Mouse (Mus musculus): ENCODE data around the gene Lama5. TPM values are rescaled to one million over a fixed set of nuclear protein-coding genes. Genes with fewer than 3 reads are reported as not detected.

Lama5 gene
- polyA plus RNA-seq, 1 experiment from 2014 or later = 1.6 TPM

DNA sequence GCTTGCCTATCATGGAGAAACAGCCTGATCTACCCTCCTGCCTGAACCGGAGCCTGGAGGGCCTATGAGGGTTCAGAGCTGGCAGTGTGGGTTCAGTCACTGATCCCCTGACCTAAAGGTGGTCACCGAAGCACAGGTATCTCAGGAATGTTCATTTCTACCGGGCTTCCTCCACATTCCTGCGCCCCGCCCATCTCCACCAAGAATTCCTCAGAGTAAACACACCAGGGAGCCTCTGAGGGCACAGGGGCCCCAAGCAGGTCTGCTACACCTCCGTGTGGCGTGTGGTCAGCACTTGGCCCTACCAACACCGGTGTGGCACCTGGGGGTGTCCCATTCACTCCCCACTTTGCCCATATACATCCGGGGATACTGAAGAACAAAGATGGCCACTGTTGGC, 5.5 kb downstream of the Lama5 start:
- WGBS (ENCODE audit: insufficient replicate concordance) = 60% methylated on average over 9 of the region's 9 CpGs
- no peak for ATAC-seq (ENCODE audit: insufficient read depth)
- Histone ChIP-seq H3K4me1 (replicated peaks) (peaks cover 9% of the 10 kb centered on the region), H3K27ac (replicated peaks) (no peak overlapping the region), H3K4me2 (no peak overlapping the region), H3K9me3 (replicated peaks) (no peaks in the 10 kb centered on the region), H3K27me3 (peaks cover 26% of the 10 kb centered on the region), H3K36me3 (replicated peaks) (no peaks in the 10 kb centered on the region), H3K9ac (no peak overlapping the region), H3K4me3 (replicated peaks) (no peak overlapping the region)

DNA sequence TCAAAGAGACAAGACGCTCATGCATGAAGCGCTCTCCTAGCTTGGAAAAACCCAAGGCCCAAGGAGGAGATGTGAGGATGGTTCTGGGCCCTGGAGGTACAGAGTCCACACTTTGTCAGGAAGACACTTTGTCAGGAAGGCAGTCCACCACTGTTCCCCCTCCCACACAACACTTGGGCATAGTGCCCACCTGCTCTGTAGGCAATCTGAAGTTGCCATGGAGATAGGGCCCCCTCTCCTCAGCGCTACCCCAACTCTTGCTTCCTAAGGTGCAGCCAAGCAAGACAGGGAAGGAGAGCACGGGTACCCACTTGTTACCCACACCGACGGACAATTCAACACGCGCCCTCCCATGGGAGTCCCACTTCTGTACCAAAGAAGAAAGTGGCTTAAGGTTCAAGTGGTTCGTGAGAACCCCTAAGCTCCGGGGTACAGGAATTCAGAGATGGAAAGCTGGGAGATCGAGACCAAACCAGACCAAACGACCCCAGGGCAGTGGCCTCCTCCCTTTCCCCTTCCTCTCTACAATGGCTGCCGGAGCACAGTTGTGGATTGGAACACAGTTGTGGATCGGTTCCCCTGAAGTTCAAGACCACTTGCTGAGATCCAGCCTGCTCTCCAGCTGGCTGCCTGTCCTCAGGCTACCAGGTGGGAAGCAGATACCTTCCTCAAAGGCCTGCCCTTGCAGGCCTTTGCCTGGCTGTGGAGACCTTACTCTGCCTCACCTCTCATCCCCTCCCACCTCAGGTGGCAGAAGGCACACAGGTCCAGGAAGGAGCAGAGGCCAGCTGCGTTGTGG, 6.3 kb downstream of the Lama5 start:
- H3K27me3 ChIP-seq = peaks cover 18% of the 10 kb centered on the region
- no peak overlapping the region for H3K27ac ChIP-seq (replicated peaks)
- no peaks in the 10 kb centered on the region for H3K36me3 ChIP-seq (replicated peaks)
- ATAC-seq (ENCODE audit: insufficient read depth) = no peak
- 60% methylated on average over 15 of the region's 15 CpGs for WGBS (ENCODE audit: insufficient replicate concordance)
- no peaks in the 10 kb centered on the region for H3K9me3 ChIP-seq (replicated peaks)
- H3K4me2 ChIP-seq = no peak overlapping the region
- H3K9ac ChIP-seq = no peak overlapping the region
- H3K4me1 ChIP-seq (replicated peaks) = peaks cover 9% of the 10 kb centered on the region
- no peak overlapping the region for H3K4me3 ChIP-seq (replicated peaks)

DNA sequence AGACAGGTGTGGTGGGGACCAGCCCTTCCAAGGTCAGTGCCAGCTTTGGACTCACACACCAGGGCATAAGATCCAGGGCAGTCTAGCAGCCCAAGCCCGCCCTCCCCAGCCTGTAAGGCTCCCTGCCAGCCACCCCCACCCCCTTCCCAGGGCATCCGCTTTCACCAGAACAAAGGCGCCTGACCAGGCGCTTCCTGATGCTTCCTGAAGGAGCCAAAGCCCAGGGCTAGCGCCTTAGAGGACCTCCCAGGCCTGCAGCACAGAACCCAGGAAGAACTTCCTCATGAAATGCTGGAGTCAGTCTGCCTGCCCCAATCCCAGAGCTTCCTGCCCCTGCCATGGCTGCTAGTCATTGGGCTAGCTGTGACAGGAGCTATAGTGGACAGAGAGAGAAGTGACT, 7.0 kb downstream of the Lama5 start:
- Histone ChIP-seq H3K4me3 (replicated peaks) (no peak overlapping the region), H3K9ac (no peak overlapping the region), H3K9me3 (replicated peaks) (no peaks in the 10 kb centered on the region), H3K27me3 (peaks cover 12% of the 10 kb centered on the region), H3K27ac (replicated peaks) (no peak overlapping the region), H3K4me2 (no peak overlapping the region), H3K4me1 (replicated peaks) (peaks cover 12% of the 10 kb centered on the region), H3K36me3 (replicated peaks) (no peaks in the 10 kb centered on the region)
- no peak; the same call in 1 of the 2 replicates for ATAC-seq (ENCODE audit: insufficient read depth)
- 53% methylated on average over 5 of the region's 5 CpGs for whole genome bisulfite sequencing (ENCODE audit: insufficient replicate concordance)

DNA sequence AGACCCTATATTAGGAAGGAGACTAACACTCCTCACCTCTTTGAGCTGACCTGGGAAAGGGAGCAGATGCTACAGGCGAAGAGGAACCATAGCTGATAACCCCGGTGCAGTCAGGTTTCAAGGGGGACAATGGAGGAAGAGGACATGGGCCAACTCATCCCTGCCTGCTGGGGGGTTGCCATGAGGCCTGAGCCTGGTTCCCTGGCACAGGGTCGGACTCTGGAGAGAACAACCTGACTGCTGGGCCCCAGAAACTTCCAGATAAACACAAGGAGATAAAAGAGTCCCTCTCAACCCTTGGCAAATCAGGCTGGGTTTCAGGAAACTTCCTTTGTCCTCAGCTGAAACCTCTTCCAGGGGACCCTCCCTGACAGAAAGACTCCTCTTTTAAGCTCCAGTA, 7.4 kb downstream of the Lama5 start:
- Histone ChIP-seq H3K9me3 (replicated peaks) (no peaks in the 10 kb centered on the region), H3K4me1 (replicated peaks) (peaks cover 12% of the 10 kb centered on the region), H3K9ac (no peak overlapping the region), H3K4me2 (no peak overlapping the region), H3K27ac (replicated peaks) (no peak overlapping the region), H3K4me3 (replicated peaks) (no peak overlapping the region), H3K36me3 (replicated peaks) (no peaks in the 10 kb centered on the region), H3K27me3 (peaks cover 7% of the 10 kb centered on the region)
- WGBS (ENCODE audit: insufficient replicate concordance) = 25% methylated on average over 3 of the region's 3 CpGs
- no peak for ATAC-seq (ENCODE audit: insufficient read depth)

DNA sequence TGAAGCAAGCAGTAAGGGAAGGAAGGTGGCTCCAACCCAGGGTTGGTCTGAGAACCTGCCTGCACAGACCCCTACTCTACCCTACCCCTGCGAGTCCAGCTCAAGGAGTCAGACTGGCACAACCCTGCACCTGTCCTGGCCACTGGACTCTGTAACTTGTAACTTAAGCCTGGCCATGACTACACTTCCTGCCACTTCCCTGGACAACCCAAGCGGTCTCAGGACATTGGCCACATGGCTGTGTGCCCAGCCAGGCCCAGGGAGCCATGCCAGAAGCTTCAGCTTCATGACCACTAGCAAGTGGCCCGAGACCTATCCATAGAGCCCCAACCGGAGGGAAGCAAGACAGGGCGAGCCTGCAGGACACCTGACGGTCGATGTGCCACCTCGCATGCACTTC, 8.1 kb downstream of the Lama5 start:
- Histone ChIP-seq H3K4me2 (no peak overlapping the region), H3K9ac (no peak overlapping the region), H3K36me3 (replicated peaks) (no peaks in the 10 kb centered on the region), H3K4me1 (replicated peaks) (peaks cover 12% of the 10 kb centered on the region), H3K27ac (replicated peaks) (no peak overlapping the region), H3K27me3 (0 out of 2 replicates have a peak, but pooled peaks cover under 1% of the 10 kb centered on the region), H3K4me3 (replicated peaks) (no peak overlapping the region), H3K9me3 (replicated peaks) (no peaks in the 10 kb centered on the region)
- WGBS (ENCODE audit: insufficient replicate concordance) = 60% methylated on average over 8 of the region's 8 CpGs
- ATAC-seq (ENCODE audit: insufficient read depth) = no peak

DNA sequence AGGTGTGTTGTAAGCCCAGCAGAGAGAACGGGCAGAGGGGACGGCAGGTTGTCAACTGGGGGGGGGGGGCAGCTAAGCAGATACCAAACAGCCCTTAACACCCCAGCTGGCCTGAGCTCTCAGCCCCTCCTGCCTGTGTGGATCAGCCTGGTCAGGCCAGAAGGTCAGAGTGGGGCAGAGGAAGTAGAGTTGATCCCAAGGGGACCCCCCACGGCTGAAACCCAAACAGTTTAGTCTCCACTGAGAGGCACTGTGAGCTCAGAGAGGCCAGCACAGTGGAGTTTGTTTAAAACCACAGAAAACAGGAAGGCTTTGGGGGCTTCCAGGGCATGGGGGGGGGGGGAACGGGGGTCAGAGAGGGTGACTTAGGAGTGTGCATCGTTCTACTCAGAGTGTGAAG, 8.7 kb downstream of the Lama5 start:
- H3K4me3 ChIP-seq (replicated peaks) = no peak overlapping the region
- no peak for ATAC-seq (ENCODE audit: insufficient read depth)
- WGBS (ENCODE audit: insufficient replicate concordance) = 27% methylated on average over 5 of the region's 5 CpGs
- H3K27ac ChIP-seq (replicated peaks) = no peak overlapping the region
- no peaks in the 10 kb centered on the region for H3K36me3 ChIP-seq (replicated peaks)
- no peak overlapping the region for H3K4me2 ChIP-seq
- no peaks in the 10 kb centered on the region for H3K27me3 ChIP-seq
- peaks cover 12% of the 10 kb centered on the region; the same call in 1 of the 2 replicates for H3K4me1 ChIP-seq (replicated peaks)
- H3K9me3 ChIP-seq (replicated peaks) = no peaks in the 10 kb centered on the region
- no peak overlapping the region for H3K9ac ChIP-seq

DNA sequence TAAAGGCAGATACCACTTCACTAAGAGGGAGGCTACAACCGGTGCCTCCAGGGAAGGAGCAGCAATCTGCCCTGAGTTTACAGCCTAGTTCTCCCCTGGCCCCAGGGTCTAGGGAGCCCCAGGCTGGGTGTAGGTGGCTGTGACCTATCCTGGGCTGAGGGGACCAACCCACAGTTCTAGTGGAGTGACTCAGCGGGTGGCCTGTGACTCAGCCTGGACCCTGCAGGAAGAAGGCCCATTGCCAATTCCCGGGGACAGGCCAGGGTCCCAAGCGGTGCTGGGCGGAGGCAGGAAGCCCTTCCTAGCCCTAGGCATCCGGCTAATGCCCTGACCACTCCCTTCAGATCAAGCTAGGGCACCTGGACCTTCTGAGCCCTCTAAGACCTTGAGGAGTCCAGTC, 9.7 kb downstream of the Lama5 start:
- 52% methylated on average over 6 of the region's 6 CpGs for WGBS (ENCODE audit: insufficient replicate concordance)
- Histone ChIP-seq H3K27ac (replicated peaks) (no peak overlapping the region), H3K36me3 (replicated peaks) (no peaks in the 10 kb centered on the region), H3K9me3 (replicated peaks) (no peaks in the 10 kb centered on the region), H3K9ac (no peak overlapping the region), H3K4me1 (replicated peaks) (peaks cover 12% of the 10 kb centered on the region; the same call in 1 of the 2 replicates), H3K4me2 (no peak overlapping the region), H3K4me3 (replicated peaks) (no peak overlapping the region), H3K27me3 (no peaks in the 10 kb centered on the region)
- no peak; the same call in 1 of the 2 replicates for ATAC-seq (ENCODE audit: insufficient read depth)

DNA sequence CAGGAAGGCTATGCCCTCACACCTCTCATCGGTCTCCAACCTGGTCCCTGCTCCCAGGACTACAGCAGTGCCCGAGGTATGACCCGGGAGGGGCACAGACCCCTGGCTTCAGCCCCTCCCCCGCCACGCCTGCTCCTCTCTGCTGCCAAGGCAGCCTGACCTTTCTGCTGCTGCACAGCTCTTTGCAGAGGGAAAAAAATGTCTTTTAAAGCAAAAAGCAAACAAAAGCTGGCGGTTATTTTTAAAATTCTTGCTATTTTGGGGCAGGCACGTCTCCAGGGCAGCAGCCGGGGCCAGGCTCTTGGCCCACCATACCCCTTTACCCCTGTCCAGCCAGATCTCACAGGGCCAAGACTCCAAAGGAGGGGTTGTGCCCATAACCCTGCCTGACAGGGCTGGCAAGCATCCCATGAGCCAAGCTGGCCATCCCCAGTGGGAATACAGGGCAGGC, 10.6 kb downstream of the Lama5 start:
- WGBS (ENCODE audit: insufficient replicate concordance) = 45% methylated on average over 8 of the region's 8 CpGs
- ATAC-seq (ENCODE audit: insufficient read depth) = no peak
- Histone ChIP-seq H3K27me3 (no peaks in the 10 kb centered on the region), H3K36me3 (replicated peaks) (no peaks in the 10 kb centered on the region), H3K4me2 (no peak overlapping the region), H3K4me1 (replicated peaks) (peaks cover 12% of the 10 kb centered on the region; the same call in 1 of the 2 replicates), H3K4me3 (replicated peaks) (no peak overlapping the region), H3K9me3 (replicated peaks) (no peaks in the 10 kb centered on the region), H3K27ac (replicated peaks) (no peak overlapping the region), H3K9ac (no peak overlapping the region)

DNA sequence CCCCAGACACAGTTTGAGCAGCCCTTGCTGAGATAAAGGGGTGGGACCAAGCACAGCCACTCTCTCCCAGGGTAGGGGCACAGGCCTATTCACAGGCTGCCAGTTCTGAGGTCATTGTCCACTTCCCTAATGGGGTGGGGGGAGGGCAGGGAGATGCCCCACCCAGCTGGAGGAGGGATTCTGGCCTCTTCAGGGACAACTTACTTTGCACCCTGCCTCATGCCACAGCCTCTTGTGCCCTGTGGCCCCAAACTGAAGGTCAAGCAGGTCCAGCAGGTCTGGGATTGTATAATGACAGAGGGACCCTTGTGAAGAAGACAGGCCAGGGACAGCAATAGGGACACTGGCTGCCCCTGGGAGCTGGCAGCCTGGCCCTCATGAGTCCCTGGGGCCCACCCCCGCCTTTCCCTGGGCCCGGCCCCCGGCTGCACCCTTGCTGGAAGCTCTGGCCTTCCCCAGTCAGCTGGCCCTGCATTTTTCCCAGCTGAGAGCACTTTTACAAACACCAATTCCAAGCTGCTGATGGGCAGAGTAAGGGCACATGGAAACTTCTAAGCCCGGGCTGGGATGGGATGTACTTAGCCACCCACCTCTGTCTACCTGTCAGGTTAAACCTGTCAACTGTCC, 11.2 kb downstream of the Lama5 start:
- Histone ChIP-seq H3K27ac (replicated peaks) (no peak overlapping the region), H3K4me3 (replicated peaks) (no peak overlapping the region), H3K4me1 (replicated peaks) (peaks cover 12% of the 10 kb centered on the region; the same call in 1 of the 2 replicates), H3K27me3 (no peaks in the 10 kb centered on the region), H3K9ac (no peak overlapping the region), H3K9me3 (replicated peaks) (no peaks in the 10 kb centered on the region), H3K36me3 (replicated peaks) (no peaks in the 10 kb centered on the region), H3K4me2 (no peak overlapping the region)
- 76% methylated on average over 4 of the region's 4 CpGs for WGBS (ENCODE audit: insufficient replicate concordance)
- no peak for ATAC-seq (ENCODE audit: insufficient read depth)

DNA sequence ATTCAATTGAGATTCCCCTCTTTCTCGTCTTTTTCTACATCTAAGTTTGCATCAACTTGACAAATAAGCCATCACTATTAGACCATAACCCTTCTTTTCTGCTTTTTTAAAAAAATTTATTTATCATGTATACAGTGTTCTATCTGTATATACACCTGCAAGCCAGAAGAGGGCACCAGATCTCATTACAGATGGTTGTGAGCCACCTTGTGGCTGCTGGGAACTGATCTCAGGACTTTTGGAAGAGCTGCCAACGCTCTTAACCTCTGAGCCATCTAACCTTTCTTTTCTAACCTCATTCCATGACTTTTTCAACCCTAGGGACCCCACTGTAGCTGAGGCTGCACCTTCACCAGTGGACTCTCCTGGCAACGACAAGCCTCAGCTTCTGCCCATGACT, 13.4 kb downstream of the Lama5 start:
- no peak overlapping the region for H3K27ac ChIP-seq (replicated peaks)
- 68% methylated on average over 3 of the region's 3 CpGs for WGBS (ENCODE audit: insufficient replicate concordance)
- H3K4me1 ChIP-seq (replicated peaks) = peaks cover 12% of the 10 kb centered on the region; the same call in 1 of the 2 replicates
- H3K9ac ChIP-seq = no peak overlapping the region
- H3K4me3 ChIP-seq (replicated peaks) = no peak overlapping the region
- ATAC-seq (ENCODE audit: insufficient read depth) = no peak
- H3K36me3 ChIP-seq (replicated peaks) = no peaks in the 10 kb centered on the region
- no peaks in the 10 kb centered on the region for H3K27me3 ChIP-seq
- H3K4me2 ChIP-seq = no peak overlapping the region
- H3K9me3 ChIP-seq (replicated peaks) = no peaks in the 10 kb centered on the region

DNA sequence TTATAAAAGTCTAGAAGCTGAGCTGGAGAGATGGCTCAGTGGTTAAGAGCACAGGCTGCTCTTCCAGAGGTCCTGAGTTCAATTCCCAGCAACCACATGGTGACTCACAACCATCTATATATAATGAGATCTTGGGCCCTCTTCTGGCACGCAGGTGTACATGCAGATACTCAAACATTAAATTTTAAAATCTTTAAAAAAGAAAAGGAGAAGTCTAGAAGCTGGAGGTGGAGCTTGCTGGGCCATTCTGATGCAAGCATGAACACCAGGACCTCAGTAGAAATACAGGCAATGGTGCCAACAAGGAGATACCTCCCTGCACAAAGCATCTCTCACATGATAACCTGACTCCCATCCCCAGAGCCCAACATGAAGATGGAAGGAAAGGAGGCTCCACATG, 16.7 kb downstream of the Lama5 start:
- ATAC-seq (ENCODE audit: insufficient read depth) = no peak
- no peak overlapping the region for H3K4me2 ChIP-seq
- H3K36me3 ChIP-seq (replicated peaks) = no peaks in the 10 kb centered on the region
- H3K9me3 ChIP-seq (replicated peaks) = no peaks in the 10 kb centered on the region
- H3K27ac ChIP-seq (replicated peaks) = no peak overlapping the region
- 52% methylated on average over 1 of the region's 1 CpGs for WGBS (ENCODE audit: insufficient replicate concordance)
- H3K4me3 ChIP-seq (replicated peaks) = no peak overlapping the region
- H3K4me1 ChIP-seq (replicated peaks) = no peaks in the 10 kb centered on the region
- H3K9ac ChIP-seq = no peak overlapping the region
- no peaks in the 10 kb centered on the region for H3K27me3 ChIP-seq

All from liver, embryonic 15.5 days (tissue).